Mouse (Mus musculus): Measurements from ENCODE around the gene Zfp770. TPM values are rescaled to one million over a fixed set of nuclear protein-coding genes. Genes with fewer than 3 reads are reported as not detected.

Zfp770 gene
- total RNA-seq (2012; rRNA removed), result 6.0 and 6.6 TPM in 2 replicates
- polyA plus RNA-seq (2012; ENCODE audit: insufficient read depth in 1 of 2, insufficient read length in 2 of 2, low read depth in 1 of 2, low replicate concordance in 2 of 2, missing spikeins in 1 of 2), result 1 to 10 TPM in 1 of 2 experiments, not detected in 1; 9.6 TPM

DNA sequence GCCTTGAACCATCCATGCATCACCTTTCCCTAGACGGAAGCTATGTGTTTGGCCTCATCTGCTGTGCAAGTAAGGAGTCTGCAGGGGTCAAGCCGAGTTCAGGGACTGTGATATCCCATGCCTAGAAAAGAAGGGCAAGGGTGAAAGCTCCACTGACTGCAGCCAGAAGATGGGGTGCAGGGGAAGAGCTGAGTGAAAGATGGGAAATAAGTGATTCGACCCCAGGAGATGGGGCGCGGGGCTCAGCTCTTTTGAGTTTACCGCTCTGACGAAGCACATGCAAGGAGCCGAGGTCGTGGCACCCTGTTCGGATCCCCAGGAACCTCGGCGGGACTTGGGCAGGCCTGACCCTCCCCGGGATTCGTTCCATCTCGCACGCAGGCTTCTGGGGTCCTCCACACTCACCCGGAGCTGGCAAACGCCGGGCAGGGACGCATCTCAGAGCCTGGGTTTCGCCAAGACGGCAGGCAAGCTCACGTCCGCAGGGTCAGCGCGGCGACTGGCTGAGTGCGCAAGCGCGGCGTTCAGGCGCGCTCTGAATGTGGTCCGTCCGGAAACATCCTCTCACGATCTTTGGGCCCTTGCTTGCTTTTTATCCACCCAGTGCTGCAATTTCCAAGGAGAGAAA, at the start of gene Zfp770:
Gene Zfp770 (minus strand): TSS at position 538 of the 628 bp plus-strand sequence.
- peaks cover 0 to 5% of the 10 kb centered on the region in 2 experiments; a peak in 3 of 4 replicates for H3K27me3 ChIP-seq (ENCODE audit: control insufficient read depth in 1 of 2, insufficient read depth in 2 of 2, low read length in 2 of 2)
- H3K4me1 ChIP-seq (ENCODE audit: control insufficient read depth in 1 of 2, insufficient read depth in 2 of 2, low read length in 2 of 2), result peaks cover 4% of the 10 kb centered on the region in 2 experiments; a peak in 3 of 4 replicates
- no peak for TF ChIP-seq BHLHE40 (IDR thresholded peaks at IDR 0.05; ENCODE audit: borderline replicate concordance, low read depth, low read length)
- peak; percentile 86 for TF ChIP-seq NRF1 (IDR thresholded peaks at IDR 0.05; ENCODE audit: insufficient read depth, low read depth, low read length, poor library complexity, severe bottlenecking)
- TF ChIP-seq ZC3H11A (IDR thresholded peaks at IDR 0.05; ENCODE audit: low read depth, low read length), result no peak
- TF ChIP-seq RCOR1 (IDR thresholded peaks at IDR 0.05; ENCODE audit: low read depth, low read length), result no peak
- no peak for TF ChIP-seq RAD21 (IDR thresholded peaks at IDR 0.05; ENCODE audit: low read depth, low read length)
- peak; percentile 41; the same call in 1 of the 2 replicates for TF ChIP-seq MAX (IDR thresholded peaks at IDR 0.05; ENCODE audit: low read length)
- peak; percentile 94 for TF ChIP-seq NELFE (IDR thresholded peaks at IDR 0.05; ENCODE audit: low read depth, low read length)
- TF ChIP-seq MYC (IDR thresholded peaks at IDR 0.05; ENCODE audit: low read depth, low read length), result peak; percentile 71
- no peak for TF ChIP-seq SMC3 (IDR thresholded peaks at IDR 0.05; ENCODE audit: low read depth, low read length)
- TF ChIP-seq MEF2A (IDR thresholded peaks at IDR 0.05; ENCODE audit: extremely low read depth, insufficient replicate concordance, low read depth, low read length, poor library complexity, severe bottlenecking), result no peak
- TF ChIP-seq KAT2A (conservative IDR thresholded peaks at IDR 0.05; ENCODE audit: low read depth, low read length), result no peak; the same call in 1 of the 2 replicates
- TF ChIP-seq CTCF (IDR thresholded peaks at IDR 0.05 in 2 of 3, conservative IDR thresholded peaks at IDR 0.05 in 1 of 3; ENCODE audit: control insufficient read depth in 1 of 3, insufficient read depth in 1 of 3, low read depth in 2 of 3, low read length in 3 of 3, poor library complexity in 1 of 3, severe bottlenecking in 1 of 3), result no peak
- peak; percentile 51; the same call in 1 of the 2 replicates for TF ChIP-seq ELF1 (IDR thresholded peaks at IDR 0.05; ENCODE audit: low read depth, low read length)
- no peak for TF ChIP-seq ETS1 (IDR thresholded peaks at IDR 0.05; ENCODE audit: low read depth, low read length)
- no peak for TF ChIP-seq GABPA (IDR thresholded peaks at IDR 0.05; ENCODE audit: low read depth, low read length)
- no peak for TF ChIP-seq TAL1 (IDR thresholded peaks at IDR 0.05; ENCODE audit: low read length)
- TF ChIP-seq MXI1 (IDR thresholded peaks at IDR 0.05; ENCODE audit: low read depth, low read length), result peak; percentile 58; the same call in 1 of the 2 replicates
- no peak for TF ChIP-seq POLR2AphosphoS5 (IDR thresholded peaks at IDR 0.05; ENCODE audit: borderline replicate concordance, low read depth, low read length)
- TF ChIP-seq HCFC1 (IDR thresholded peaks at IDR 0.05; ENCODE audit: low read depth, low read length), result peak; percentile 88
- no peak for TF ChIP-seq GATA1 (IDR thresholded peaks at IDR 0.05; ENCODE audit: low read depth, low read length)
- no peak for TF ChIP-seq EP300 (IDR thresholded peaks at IDR 0.05; ENCODE audit: low read depth in 1 of 2, low read length in 2 of 2)
- no peak for TF ChIP-seq MAZ (IDR thresholded peaks at IDR 0.05; ENCODE audit: low read depth, low read length)
- TF ChIP-seq TBP (IDR thresholded peaks at IDR 0.05; ENCODE audit: low read depth, low read length), result peak; percentile 92
- no peak for TF ChIP-seq MYB (IDR thresholded peaks at IDR 0.05; ENCODE audit: low read depth, low read length)
- TF ChIP-seq CHD2 (IDR thresholded peaks at IDR 0.05; ENCODE audit: low read length), result no peak
- TF ChIP-seq TCF12 (IDR thresholded peaks at IDR 0.05; ENCODE audit: low read depth, low read length), result peak; percentile 65
- peak; percentile 85 to 93 for TF ChIP-seq POLR2A (IDR thresholded peaks at IDR 0.05; ENCODE audit: control insufficient read depth in 1 of 2, insufficient read depth in 1 of 2, low read depth in 1 of 2, low read length in 2 of 2, poor library complexity in 1 of 2)
- TF ChIP-seq POLR2AphosphoS2 (IDR thresholded peaks at IDR 0.05; ENCODE audit: low read length), result peak; percentile 81
- H3K9me3 ChIP-seq (replicated peaks; ENCODE audit: insufficient read depth, low read length), result no peaks in the 10 kb centered on the region
- peak; percentile 92 for DNase-seq (ENCODE audit: low read depth, low spot score)
- peak within 1 kb of the TSS; percentile 54 for H3K27ac ChIP-seq (ENCODE audit: control insufficient read depth, low read depth, low read length)
- peak within 1 kb of the TSS; percentile 92 for H3K9ac ChIP-seq (ENCODE audit: control insufficient read depth, low read depth, low read length, poor library complexity, severe bottlenecking)
- peak within 1 kb of the TSS; percentile 67 to 95 for H3K4me3 ChIP-seq (ENCODE audit: control insufficient read depth in 1 of 2, insufficient read depth in 1 of 2, low read depth in 2 of 2, low read length in 2 of 2)
- peaks cover 11 to 23% of the 10 kb centered on the region in 2 experiments for H3K36me3 ChIP-seq (ENCODE audit: control insufficient read depth in 1 of 2, insufficient read depth in 2 of 2, low read length in 2 of 2)
- H3K79me2 ChIP-seq (ENCODE audit: control insufficient read depth, insufficient read depth, low read length, poor library complexity), result peaks cover 22% of the 10 kb centered on the region
